Mouse (Mus musculus) MEL (cell line): ENCODE data around the gene Fgfr2. TPM values are rescaled to one million over a fixed set of nuclear protein-coding genes. Genes with fewer than 3 reads are reported as not detected.

Experiments used
- DNase-seq: peaks from one replicate; pipeline ENCODE4 v3.0.0; 2011; ENCODE audit warnings: low read depth, low spot score
- H3K27ac ChIP-seq: 2 replicates; pipeline ENCODE4 v1.5.1; 2012; ENCODE audit warnings: low read depth, mild to moderate bottlenecking, control low read depth, low read length, moderate library complexity; ENCODE audit not compliant: control insufficient read depth
- H3K27me3 ChIP-seq, 2 experiments: fragments of 150-350 bp in 1 of 2; sonication (generic) in 1 of 2; 2 replicates each; pipeline ENCODE4 v1.6.1; 2012; ENCODE audit warnings: low read length in 2 of 2, mild to moderate bottlenecking in 2 of 2, improper control_type of control experiment in 1 of 2, moderate library complexity in 1 of 2; ENCODE audit not compliant: insufficient read depth in 2 of 2, control insufficient read depth in 1 of 2
- H3K36me3 ChIP-seq, 2 experiments: 2 replicates each; pipeline ENCODE4 v1.6.1; 2012 to 2014; ENCODE audit warnings: low read length in 2 of 2, improper control_type of control experiment in 1 of 2, inconsistent platforms in 1 of 2, mild to moderate bottlenecking in 1 of 2; ENCODE audit not compliant: insufficient read depth in 2 of 2, control insufficient read depth in 1 of 2
- H3K4me1 ChIP-seq, 2 experiments: fragments of 150-350 bp in 1 of 2; sonication (generic) in 1 of 2; 2 replicates each; pipeline ENCODE4 v1.6.1; 2012; ENCODE audit warnings: low read length in 2 of 2, improper control_type of control experiment in 1 of 2, mild to moderate bottlenecking in 1 of 2; ENCODE audit not compliant: insufficient read depth in 2 of 2, control insufficient read depth in 1 of 2
- H3K4me3 ChIP-seq, 2 experiments: fragments of 150-350 bp in 1 of 2; sonication (generic) in 1 of 2; 2 replicates each; pipeline ENCODE4 v1.5.1; 2012; ENCODE audit warnings: low read depth in 2 of 2, low read length in 2 of 2, mild to moderate bottlenecking in 2 of 2, moderate library complexity in 2 of 2, control low read depth in 1 of 2, improper control_type of control experiment in 1 of 2; ENCODE audit not compliant: control insufficient read depth in 1 of 2, insufficient read depth in 1 of 2
- H3K79me2 ChIP-seq: 2 replicates; pipeline ENCODE4 v1.6.1; 2012; ENCODE audit warnings: mild to moderate bottlenecking, low read length, moderate library complexity; ENCODE audit not compliant: control insufficient read depth, poor library complexity, insufficient read depth
- H3K9ac ChIP-seq: 2 replicates; pipeline ENCODE4 v1.6.1; 2012; ENCODE audit warnings: low read depth, mild to moderate bottlenecking, control low read depth, low read length, moderate library complexity; ENCODE audit not compliant: control insufficient read depth, poor library complexity, severe bottlenecking
- H3K9me3 ChIP-seq: fragments of 150-350 bp; sonication (generic); replicated peaks from 2 replicates; pipeline ENCODE4 v1.6.1; 2012; ENCODE audit warnings: mild to moderate bottlenecking, low read length, improper control_type of control experiment, moderate library complexity; ENCODE audit not compliant: insufficient read depth
- BHLHE40 ChIP-seq: IDR thresholded peaks from 2 replicates; pipeline ENCODE4 v1.6.1; 2012; ENCODE audit warnings: low read depth, mild to moderate bottlenecking, inconsistent platforms, low read length, improper control_type of control experiment, borderline replicate concordance
- CTCF ChIP-seq, 3 experiments: IDR thresholded peaks in 2 of 3; conservative IDR thresholded peaks in 1 of 3; 2 replicates each; pipeline ENCODE4 v1.5.1; 2011 to 2012; ENCODE audit warnings: low read length in 3 of 3, low read depth in 2 of 3, mild to moderate bottlenecking in 2 of 3, improper control_type of control experiment in 1 of 3, inconsistent platforms in 1 of 3, mixed read lengths in 1 of 3, moderate library complexity in 1 of 3; ENCODE audit not compliant: control insufficient read depth in 1 of 3, insufficient read depth in 1 of 3, poor library complexity in 1 of 3, severe bottlenecking in 1 of 3
- E2F4 ChIP-seq: IDR thresholded peaks from 2 replicates; pipeline ENCODE4 v1.6.1; 2011; ENCODE audit warnings: low read depth, low read length, improper control_type of control experiment, borderline replicate concordance
- EP300 ChIP-seq, 2 experiments: IDR thresholded peaks; 2 replicates each; pipeline ENCODE4 v1.6.1; 2011; ENCODE audit warnings: improper control_type of control experiment in 2 of 2, low read length in 2 of 2, low read depth in 1 of 2, mild to moderate bottlenecking in 1 of 2
- ETS1 ChIP-seq: IDR thresholded peaks from 2 replicates; pipeline ENCODE4 v1.6.1; 2012; ENCODE audit warnings: low read depth, mild to moderate bottlenecking, inconsistent platforms, low read length, improper control_type of control experiment, moderate library complexity
- GABPA ChIP-seq: IDR thresholded peaks from 2 replicates; pipeline ENCODE4 v1.6.1; 2012; ENCODE audit warnings: low read depth, mild to moderate bottlenecking, inconsistent platforms, low read length, improper control_type of control experiment, moderate library complexity
- KAT2A ChIP-seq: conservative IDR thresholded peaks from 2 replicates; pipeline ENCODE4 v1.6.1; 2012; ENCODE audit warnings: low read depth, low read length, improper control_type of control experiment, inconsistent platforms
- MAX ChIP-seq: IDR thresholded peaks from 2 replicates; pipeline ENCODE4 v1.6.1; 2011; ENCODE audit warnings: low read length, improper control_type of control experiment
- MXI1 ChIP-seq: IDR thresholded peaks from 2 replicates; pipeline ENCODE4 v1.6.1; 2011; ENCODE audit warnings: mild to moderate bottlenecking, low read depth, low read length, improper control_type of control experiment
- MYB ChIP-seq: IDR thresholded peaks from 2 replicates; pipeline ENCODE4 v1.6.1; 2011; ENCODE audit warnings: mild to moderate bottlenecking, low read depth, low read length, improper control_type of control experiment
- NRF1 ChIP-seq: IDR thresholded peaks from 2 replicates; pipeline ENCODE4 v1.6.1; 2014; ENCODE audit warnings: low read depth, mild to moderate bottlenecking, inconsistent platforms, low read length, improper control_type of control experiment, moderate library complexity; ENCODE audit not compliant: poor library complexity, insufficient read depth, severe bottlenecking
- POLR2A ChIP-seq, 2 experiments: IDR thresholded peaks; 2 replicates each; pipeline ENCODE4 v1.6.1; 2011 to 2012; ENCODE audit warnings: low read length in 2 of 2, mild to moderate bottlenecking in 2 of 2, control low read depth in 1 of 2, improper control_type of control experiment in 1 of 2, low read depth in 1 of 2, moderate library complexity in 1 of 2; ENCODE audit not compliant: control insufficient read depth in 1 of 2, insufficient read depth in 1 of 2, poor library complexity in 1 of 2
- POLR2AphosphoS5 ChIP-seq: IDR thresholded peaks from 2 replicates; pipeline ENCODE4 v1.6.1; 2012; ENCODE audit warnings: low read depth, borderline replicate concordance, mild to moderate bottlenecking, inconsistent platforms, low read length, moderate library complexity, mixed read lengths
- RCOR1 ChIP-seq: IDR thresholded peaks from 2 replicates; pipeline ENCODE4 v1.6.1; 2012; ENCODE audit warnings: low read depth, mild to moderate bottlenecking, inconsistent platforms, low read length, improper control_type of control experiment
- SIN3A ChIP-seq: IDR thresholded peaks from 2 replicates; pipeline ENCODE4 v1.6.1; 2012; ENCODE audit warnings: low read length, improper control_type of control experiment, inconsistent platforms
- SMC3 ChIP-seq: IDR thresholded peaks from 2 replicates; pipeline ENCODE4 v1.6.1; 2011; ENCODE audit warnings: low read depth, low read length, improper control_type of control experiment
- TBP ChIP-seq: IDR thresholded peaks from 2 replicates; pipeline ENCODE4 v1.8.0; 2011; ENCODE audit warnings: low read depth, low read length, improper control_type of control experiment
- TCF12 ChIP-seq: IDR thresholded peaks from 2 replicates; pipeline ENCODE4 v1.6.1; 2014; ENCODE audit warnings: low read depth, mild to moderate bottlenecking, inconsistent platforms, low read length, improper control_type of control experiment, moderate library complexity
- ZKSCAN1 ChIP-seq: IDR thresholded peaks from 2 replicates; pipeline ENCODE4 v1.6.1; 2012; ENCODE audit warnings: low read depth, mild to moderate bottlenecking, inconsistent platforms, low read length, improper control_type of control experiment, moderate library complexity
- ZMIZ1 ChIP-seq: IDR thresholded peaks from 2 replicates; pipeline ENCODE4 v1.6.1; 2012; ENCODE audit warnings: low read depth, mild to moderate bottlenecking, inconsistent platforms, low read length, improper control_type of control experiment, moderate library complexity
- ZNF384 ChIP-seq: IDR thresholded peaks from 2 replicates; pipeline ENCODE4 v1.6.1; 2012; ENCODE audit warnings: low read depth, mild to moderate bottlenecking, inconsistent platforms, low read length, improper control_type of control experiment
- polyA plus RNA-seq, 2 experiments: library from polyadenylated mRNA; stranded (reverse) in 1 of 2; unstranded in 1 of 2; fragments of >175 nt in 1 of 2; fragments of >200 nt in 1 of 2; gene quantifications; 2 replicates each; pipeline versions ENCODE4 v1.2.1 to v1.2.4; 2012; ENCODE audit warnings: low replicate concordance in 2 of 2, low read depth in 1 of 2; ENCODE audit not compliant: insufficient read length in 2 of 2, insufficient read depth in 1 of 2, missing spikeins in 1 of 2
- total RNA-seq: library from RNA; depleted of rRNA; stranded (reverse); fragments of 300-350 nt; gene quantifications from 2 replicates; pipeline ENCODE4 v1.2.3, GENCODE M21; 2012

Gene Fgfr2
- total and polyA plus RNA-seq, 3 experiments: not detected

DNA sequence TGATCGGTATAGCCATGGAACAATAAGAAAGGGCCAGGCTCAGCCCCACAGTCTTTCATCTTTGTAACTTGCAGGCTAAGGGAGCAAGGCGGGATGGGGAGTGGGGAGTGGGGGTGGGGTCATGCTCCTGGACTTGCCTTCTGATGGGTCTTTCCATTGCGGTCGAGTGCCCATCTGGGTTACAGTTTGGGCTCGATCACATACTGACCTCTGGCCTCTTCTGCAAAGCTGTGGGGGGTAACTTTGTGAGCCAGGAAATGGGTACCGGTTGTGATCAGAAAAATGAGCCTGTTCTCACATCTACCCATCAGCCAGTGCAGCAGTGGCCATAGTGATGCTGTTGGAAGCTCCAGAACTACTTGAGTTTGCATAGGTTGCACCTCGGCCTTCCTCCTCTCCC, 2164.6 kb downstream of the Fgfr2 start:
- Histone ChIP-seq H3K9me3 (no peaks in the 10 kb centered on the region), H3K79me2 (no peaks in the 10 kb centered on the region), H3K4me3 (no peak overlapping the region), H3K36me3 (no peaks in the 10 kb centered on the region), H3K9ac (no peak overlapping the region), H3K27ac (no peak overlapping the region), H3K4me1 (no peaks in the 10 kb centered on the region), H3K27me3 (no peaks in the 10 kb centered on the region)
- TF ChIP-seq GABPA (no peak), SMC3 (no peak), KAT2A (no peak), MXI1 (no peak), MYB (no peak)
- DNase-seq: no peak

DNA sequence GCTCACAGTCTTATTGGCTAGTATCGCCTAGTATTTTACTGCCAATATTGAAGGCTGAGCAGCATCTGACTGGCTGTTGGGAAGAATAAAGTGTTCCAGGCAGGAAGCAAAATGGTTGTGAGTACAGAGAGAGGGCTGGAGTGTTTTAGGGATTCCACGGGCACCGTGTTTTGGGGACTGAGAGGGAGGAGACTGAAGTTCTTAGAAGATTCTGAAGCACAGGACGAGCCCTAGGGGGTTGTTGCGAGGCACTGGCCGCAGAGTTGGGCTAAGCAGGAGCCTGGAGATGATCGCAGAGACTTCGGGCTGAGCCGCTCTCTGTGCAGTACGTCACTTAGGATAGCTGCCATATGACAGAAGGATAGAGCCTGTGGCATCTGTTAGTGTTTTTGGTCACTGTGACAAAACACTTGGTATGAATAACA, 2169.0 kb downstream of the Fgfr2 start:
- no peaks in the 10 kb centered on the region for H3K36me3 ChIP-seq
- H3K9ac ChIP-seq: no peak overlapping the region
- TF ChIP-seq TCF12 (no peak), BHLHE40 (no peak), ZMIZ1 (no peak)
- no peaks in the 10 kb centered on the region for H3K27me3 ChIP-seq
- H3K79me2 ChIP-seq: no peaks in the 10 kb centered on the region
- no peak overlapping the region for H3K4me3 ChIP-seq
- no peaks in the 10 kb centered on the region for H3K4me1 ChIP-seq
- DNase-seq: no peak
- H3K27ac ChIP-seq: no peak overlapping the region
- no peaks in the 10 kb centered on the region for H3K9me3 ChIP-seq

DNA sequence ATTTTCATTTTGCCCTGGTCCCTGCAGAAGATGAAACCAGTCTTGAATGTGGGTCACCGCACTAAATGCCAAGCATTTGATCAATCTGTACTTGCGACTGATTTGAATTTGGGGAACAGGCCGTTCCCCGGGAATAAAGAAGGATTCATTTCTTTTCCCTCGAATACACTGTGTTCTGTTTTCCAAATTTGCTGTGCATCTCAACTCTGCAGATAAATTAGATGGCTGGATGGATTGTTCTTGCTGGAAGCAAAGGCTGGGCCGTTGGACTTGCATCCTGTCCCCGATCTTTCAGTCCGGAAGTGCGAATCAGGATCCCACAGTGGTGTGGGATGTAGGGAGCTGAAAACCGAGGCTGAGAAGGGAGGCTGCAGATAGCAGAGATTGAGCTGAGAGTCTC, 2169.8 kb downstream of the Fgfr2 start:
- Histone ChIP-seq H3K27me3 (no peaks in the 10 kb centered on the region), H3K27ac (no peak overlapping the region), H3K9me3 (no peaks in the 10 kb centered on the region), H3K79me2 (no peaks in the 10 kb centered on the region), H3K4me1 (no peaks in the 10 kb centered on the region), H3K9ac (no peak overlapping the region), H3K4me3 (no peak overlapping the region), H3K36me3 (no peaks in the 10 kb centered on the region)
- TF ChIP-seq SMC3 (no peak), POLR2AphosphoS5 (no peak), TCF12 (no peak), EP300 (IDR thresholded peaks at IDR 0.05; ENCODE audit: low read depth in 1 of 2, low read length in 2 of 2) (no peak), POLR2A (IDR thresholded peaks at IDR 0.05; ENCODE audit: control insufficient read depth in 1 of 2, insufficient read depth in 1 of 2, low read depth in 1 of 2, low read length in 2 of 2, poor library complexity in 1 of 2) (no peak), ETS1 (no peak), SIN3A (no peak), MAX (no peak), ZNF384 (no peak), ZKSCAN1 (no peak), RCOR1 (no peak), E2F4 (no peak), CTCF (IDR thresholded peaks at IDR 0.05 in 2 of 3, conservative IDR thresholded peaks at IDR 0.05 in 1 of 3; ENCODE audit: control insufficient read depth in 1 of 3, insufficient read depth in 1 of 3, low read depth in 2 of 3, low read length in 3 of 3, poor library complexity in 1 of 3, severe bottlenecking in 1 of 3) (no peak), GABPA (no peak), KAT2A (no peak), NRF1 (no peak), TBP (no peak), BHLHE40 (no peak)
- no peak for DNase-seq
